ENCODE assay signal across 9 mouse cellular contexts in the genomic region with DNA sequence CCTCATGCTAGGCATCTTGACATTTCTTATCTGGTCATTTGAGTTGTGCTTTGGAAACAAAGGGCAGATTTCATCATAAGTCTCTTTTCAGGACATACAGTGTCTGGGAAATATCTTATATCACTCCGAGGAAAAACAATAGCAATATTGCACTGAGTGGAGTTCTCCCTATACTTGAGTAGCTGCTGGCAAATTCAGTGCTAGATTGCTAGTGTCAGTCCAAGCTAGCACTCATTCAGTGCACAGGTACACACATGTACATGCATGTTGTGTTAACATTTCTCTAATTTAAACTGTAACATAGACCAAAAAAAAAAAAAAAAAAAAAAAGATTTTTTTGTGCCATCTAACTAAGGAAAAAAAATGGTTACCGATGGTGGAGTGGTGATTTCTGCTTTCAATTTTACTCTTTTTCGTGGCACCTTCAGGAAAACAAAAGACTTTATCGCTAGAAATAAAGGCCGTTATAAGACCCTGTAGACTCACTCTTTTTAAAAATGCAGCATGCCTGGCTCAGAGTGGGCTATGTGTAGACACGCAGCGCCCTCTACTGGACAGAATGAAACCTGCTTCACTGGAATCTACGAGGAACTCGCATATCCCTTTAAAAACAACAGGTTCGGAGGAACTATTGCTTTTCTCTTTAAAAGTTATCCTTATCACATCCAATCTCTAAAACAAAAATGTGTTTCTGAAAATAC.
A peak's percentile ranks its signal among the peaks of the same experiment; 100 is the strongest.
DNase-seq lines count a peak whose midpoint lies in the region; ATAC-seq lines count a peak whose summit lies in the region.
"Had no signal": no experiment of that assay in that cellular context is flagged by ENCODE, and none has a peak within 500 bp of the region (broad histone marks: within the 10 kb centered on the region; RNA-seq: fewer than 3 reads in every experiment).

No protein-coding gene starts in this region.

- no peaks in the 10 kb centered on the region for H3K9me3 ChIP-seq in heart, embryonic 13.5 days
- no peaks in the 10 kb centered on the region for H3K9me3 ChIP-seq in liver, embryonic 11.5 days (ENCODE audit: control insufficient read depth, low read length)
- H3K9me3 ChIP-seq in stomach, embryonic 16.5 days (replicated peaks; ENCODE audit: control insufficient read depth, low read length), result no peaks in the 10 kb centered on the region

- H3K27me3 ChIP-seq in heart, embryonic 13.5 days (replicated peaks), result no peaks in the 10 kb centered on the region
- H3K27me3 ChIP-seq in liver, embryonic 11.5 days (replicated peaks; ENCODE audit: control insufficient read depth, insufficient read depth, low read length), result no peaks in the 10 kb centered on the region
- H3K27me3 ChIP-seq in stomach, embryonic 16.5 days (ENCODE audit: control insufficient read depth, insufficient read depth, low read length), result no peaks in the 10 kb centered on the region

- peak; percentile 68 to 69 for DNase-seq in B cell, adult 2 months
- DNase-seq in brain, adult 2 months (ENCODE audit: low read depth, low spot score), result peak; percentile 92
- DNase-seq in fibroblast of lung, adult 2 months (ENCODE audit: low read depth), result peak; percentile 35
- DNase-seq in kidney, postnatal 10 days, result peak; percentile 94
- DNase-seq in liver, embryonic 11.5 days (ENCODE audit: low spot score), result peak; percentile 51
- peak; percentile 13 to 52 for DNase-seq in natural killer cell, adult 2 months (ENCODE audit: low spot score in 2 of 2)

- no peak overlapping the region for H3K27ac ChIP-seq in heart, embryonic 13.5 days (replicated peaks)
- no peak overlapping the region for H3K27ac ChIP-seq in liver, embryonic 11.5 days (ENCODE audit: low read depth, low read length)
- no peak overlapping the region for H3K27ac ChIP-seq in stomach, embryonic 16.5 days (ENCODE audit: low read length)

- 14% methylated on average over 10 of the region's 10 CpGs for WGBS in heart, embryonic 13.5 days
- WGBS in liver, embryonic 11.5 days, result 17% methylated on average over 10 of the region's 10 CpGs
- WGBS in stomach, embryonic 16.5 days, result 15% methylated on average over 10 of the region's 10 CpGs

- no peaks in the 10 kb centered on the region for H3K36me3 ChIP-seq in heart, embryonic 13.5 days
- H3K36me3 ChIP-seq in liver, embryonic 11.5 days (ENCODE audit: control insufficient read depth, insufficient read depth, low read length), result no peaks in the 10 kb centered on the region
- no peaks in the 10 kb centered on the region for H3K36me3 ChIP-seq in stomach, embryonic 16.5 days (ENCODE audit: control insufficient read depth, insufficient read depth, low read length)

- H3K4me2 ChIP-seq in heart, embryonic 13.5 days, result peak overlapping the region; percentile 70
- H3K4me2 ChIP-seq in liver, embryonic 11.5 days, result peak overlapping the region; percentile 40
- H3K4me2 ChIP-seq in stomach, embryonic 16.5 days (ENCODE audit: low read depth, low read length), result peak overlapping the region; percentile 55

- H3K9ac ChIP-seq in heart, embryonic 13.5 days, result peak overlapping the region; percentile 74
- no peak overlapping the region for H3K9ac ChIP-seq in liver, embryonic 11.5 days (ENCODE audit: low read depth, low read length)
- peak overlapping the region; percentile 52 for H3K9ac ChIP-seq in stomach, embryonic 16.5 days (ENCODE audit: low read length)

- H3K4me1 ChIP-seq in heart, embryonic 13.5 days, result peaks cover 9% of the 10 kb centered on the region
- peaks cover 2% of the 10 kb centered on the region for H3K4me1 ChIP-seq in liver, embryonic 11.5 days (replicated peaks; ENCODE audit: control insufficient read depth, insufficient read depth, low read length)
- H3K4me1 ChIP-seq in stomach, embryonic 16.5 days (ENCODE audit: control insufficient read depth, insufficient read depth, low read length), result 0 out of 2 replicates have a peak, but pooled peaks cover 1% of the 10 kb centered on the region

- peak overlapping the region; percentile 51 for H3K4me3 ChIP-seq in heart, embryonic 13.5 days
- peak overlapping the region; percentile 20 for H3K4me3 ChIP-seq in liver, embryonic 11.5 days (ENCODE audit: low read depth, low read length)
- peak overlapping the region; percentile 44 for H3K4me3 ChIP-seq in stomach, embryonic 16.5 days (replicated peaks; ENCODE audit: low read length)
- H3K4me3 ChIP-seq: erythroblast, embryonic 14.5 days had no signal

- ATAC-seq in heart, embryonic 13.5 days (ENCODE audit: extremely low read depth, insufficient number of reproducible peaks, low FRiP score, low TSS enrichment), result no peak
- no peak for ATAC-seq in liver, embryonic 11.5 days (replicated peaks; ENCODE audit: low FRiP score)
- ATAC-seq in stomach, embryonic 16.5 days (ENCODE audit: insufficient read depth, low FRiP score), result peak; percentile 78; the same call in 1 of the 2 replicates

Comparison
In these comparisons a context has a peak if more than half of its experiments do, and no peak if none do; other contexts are left out.
1. DNase-seq: peak in every context shown above with its lines; median percentile 94 in kidney, postnatal 10 days; 92 in brain, adult 2 months; 68 in B cell, adult 2 months; 51 in liver, embryonic 11.5 days; 35 in fibroblast of lung, adult 2 months; 32 in natural killer cell, adult 2 months.